Mouse (Mus musculus): ENCODE data around the gene Phospho2.

Gene Phospho2

GRCm38 (mm10) chr2:69826380-69826779, 37.0 kb downstream of the Phospho2 start:
- no peak for DNase-seq

GRCm38 (mm10) chr2:69828031-69828430, 38.6 kb downstream of the Phospho2 start:
- DNase-seq, result no peak

- DNase-seq, result no peak
Observed at GRCm38 (mm10) chr2:69829680-69830079, 40.3 kb downstream of the Phospho2 start.

GRCm38 (mm10) chr2:69830116-69830515, 40.7 kb downstream of the Phospho2 start:
- DNase-seq, result no peak

- no peak for DNase-seq
Observed at GRCm38 (mm10) chr2:69837244-69837967, 48.0 kb downstream of the Phospho2 start.

GRCm38 (mm10) chr2:69837996-69838395, 48.6 kb downstream of the Phospho2 start:
- no peak for DNase-seq

GRCm38 (mm10) chr2:69838707-69839106, 49.3 kb downstream of the Phospho2 start:
- DNase-seq, result no peak

- DNase-seq, result no peak
Observed at GRCm38 (mm10) chr2:69840261-69840660, 50.8 kb downstream of the Phospho2 start.

- DNase-seq, result no peak
Observed at GRCm38 (mm10) chr2:69849215-69849614, 59.8 kb downstream of the Phospho2 start.
